In the genomic region with DNA sequence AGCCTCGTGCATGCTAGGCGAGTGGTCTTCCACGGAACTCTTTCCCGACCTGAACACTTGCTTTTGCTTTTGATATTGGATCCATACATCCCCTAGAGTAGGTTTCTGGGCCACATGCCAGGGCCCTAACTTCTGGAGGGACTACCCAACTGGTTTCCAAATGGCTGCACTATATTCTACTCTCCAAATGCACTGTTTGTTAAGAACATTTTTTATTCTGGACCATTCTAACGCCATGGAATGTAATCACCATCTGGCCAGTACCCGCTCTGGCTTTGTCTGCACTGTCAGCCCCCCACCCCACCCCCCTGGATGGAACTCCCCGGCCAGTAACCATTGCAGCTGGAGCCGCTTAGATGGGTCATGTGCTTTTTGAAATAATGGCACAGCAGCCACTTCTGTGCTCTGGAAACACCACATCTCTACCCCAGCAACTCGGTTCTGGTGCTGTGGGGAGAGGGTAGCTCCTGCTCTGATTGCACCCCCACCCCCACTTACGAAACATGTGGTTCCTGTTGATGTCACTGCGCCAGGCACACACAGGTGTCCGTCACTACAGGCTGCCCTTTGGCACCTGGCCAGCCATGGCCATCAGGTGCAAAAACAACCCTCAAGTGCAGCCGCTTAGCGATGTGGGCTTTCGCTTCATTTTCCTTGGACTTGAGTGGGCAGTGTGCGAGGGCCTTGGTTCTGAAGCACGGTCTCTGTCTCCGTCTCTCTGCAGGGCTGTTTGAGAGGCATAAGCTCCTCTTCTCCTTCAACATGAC, we compare ENCODE assay signal across 21 mouse cellular contexts. TPM values are rescaled to one million over a fixed set of nuclear protein-coding genes. Genes with fewer than 3 reads are reported as not detected.
DNase-seq lines count a peak whose midpoint lies in the region; ATAC-seq and TF ChIP-seq lines count a peak whose summit lies in the region.
"Had no signal": no experiment of that assay in that cellular context is flagged by ENCODE, and none has a peak within 500 bp of the region (broad histone marks: within the 10 kb centered on the region; RNA-seq: fewer than 3 reads in every experiment).

No protein-coding gene starts in this region.

- no peak overlapping the region for H3K27ac ChIP-seq in embryonic facial prominence, embryonic 15.5 days (replicated peaks)
- H3K27ac ChIP-seq in thymus, adult 2 months (ENCODE audit: control insufficient read depth, insufficient read depth, low read length) = no peak overlapping the region
- H3K27ac ChIP-seq: hindbrain, embryonic 12.5 days; liver, embryonic 13.5 days; lung, embryonic 15.5 days; midbrain, embryonic 12.5 days; neural tube, embryonic 12.5 days had no signal

- H3K9me3 ChIP-seq in embryonic facial prominence, embryonic 15.5 days (replicated peaks) = no peaks in the 10 kb centered on the region
- H3K9me3 ChIP-seq: liver, embryonic 13.5 days; lung, embryonic 15.5 days had no signal

- WGBS in embryonic facial prominence, embryonic 15.5 days = 64% methylated on average over 18 of the region's 18 CpGs
- WGBS in thymus, adult 2 months = 82% methylated on average over 18 of the region's 18 CpGs

- no peaks in the 10 kb centered on the region for H3K36me3 ChIP-seq in embryonic facial prominence, embryonic 15.5 days
- H3K36me3 ChIP-seq in thymus, adult 2 months (ENCODE audit: control insufficient read depth, insufficient read depth, low read length) = no peaks in the 10 kb centered on the region
- H3K36me3 ChIP-seq: G1E; heart, embryonic 12.5 days; hindbrain, embryonic 12.5 days; liver, embryonic 13.5 days; lung, embryonic 15.5 days; midbrain, embryonic 12.5 days; neural tube, embryonic 12.5 days had no signal

- ATAC-seq in embryonic facial prominence, embryonic 15.5 days (ENCODE audit: insufficient number of reproducible peaks, low FRiP score, low TSS enrichment, low read depth) = peak; percentile 61; the same call in 1 of the 2 replicates
- ATAC-seq in CD4-positive, CD25-positive, alpha-beta regulatory T cell, adult 4 months = no peak

- DNase-seq in cerebellum, adult 11-12 months = peak; percentile 60
- DNase-seq in cerebellum, adult 9-10 months = no peak
- DNase-seq in left cerebral cortex, postnatal 4 days = peak; percentile 47
- DNase-seq in left cerebral cortex, adult 18-20 months (ENCODE audit: low spot score in 2 of 2) = no peak
- DNase-seq in A20 (ENCODE audit: low read depth, low spot score) = peak; percentile 7
- DNase-seq in thymus, adult 2 months = no peak
- DNase-seq: adrenal gland, postnatal 14 days; heart, postnatal 14 days; kidney, adult 2 months; kidney, postnatal 10 days; liver, embryonic 13.5 days; thymus, postnatal 25 days had no signal

- H3K9ac ChIP-seq in embryonic facial prominence, embryonic 15.5 days = no peak overlapping the region
- H3K9ac ChIP-seq: heart, embryonic 12.5 days; hindbrain, embryonic 12.5 days; liver, embryonic 13.5 days; lung, embryonic 15.5 days; midbrain, embryonic 12.5 days; neural tube, embryonic 12.5 days had no signal

- no peak for TF ChIP-seq POLR2A in thymus, adult 2 months (IDR thresholded peaks at IDR 0.05; ENCODE audit: control insufficient read depth, extremely low read depth, insufficient read depth, low read length, poor library complexity)

- no peak for TF ChIP-seq CTCF in thymus, adult 2 months (IDR thresholded peaks at IDR 0.05; ENCODE audit: borderline replicate concordance, control insufficient read depth, extremely low read depth, insufficient read depth, low read length, poor library complexity)

- intact Hi-C loops in left cerebral cortex, postnatal 4 days (cut with DNase I) = no loop called here

- no peak overlapping the region for H3K4me2 ChIP-seq in embryonic facial prominence, embryonic 15.5 days (replicated peaks)
- H3K4me2 ChIP-seq: heart, embryonic 12.5 days; hindbrain, embryonic 12.5 days; liver, embryonic 13.5 days; lung, embryonic 15.5 days; midbrain, embryonic 12.5 days; neural tube, embryonic 12.5 days had no signal

- H3K27me3 ChIP-seq in embryonic facial prominence, embryonic 15.5 days = no peaks in the 10 kb centered on the region
- H3K27me3 ChIP-seq in thymus, adult 2 months (ENCODE audit: control insufficient read depth, insufficient read depth, low read length) = no peaks in the 10 kb centered on the region
- H3K27me3 ChIP-seq: hindbrain, embryonic 12.5 days; liver, embryonic 13.5 days; lung, embryonic 15.5 days; midbrain, embryonic 12.5 days; neural tube, embryonic 12.5 days had no signal

- H3K4me3 ChIP-seq in embryonic facial prominence, embryonic 15.5 days (replicated peaks) = no peak overlapping the region
- no peak overlapping the region for H3K4me3 ChIP-seq in thymus, adult 2 months (ENCODE audit: control insufficient read depth, insufficient read depth, low read length)
- H3K4me3 ChIP-seq: heart, embryonic 12.5 days; hindbrain, embryonic 12.5 days; liver, embryonic 13.5 days; lung, embryonic 15.5 days; midbrain, embryonic 12.5 days; neural tube, embryonic 12.5 days had no signal

- H3K4me1 ChIP-seq in embryonic facial prominence, embryonic 15.5 days = peaks cover 5% of the 10 kb centered on the region; the same call in 1 of the 2 replicates
- H3K4me1 ChIP-seq in thymus, adult 2 months (replicated peaks; ENCODE audit: control insufficient read depth, insufficient read depth, low read length) = no peaks in the 10 kb centered on the region
- H3K4me1 ChIP-seq: heart, embryonic 12.5 days; liver, embryonic 13.5 days; lung, embryonic 15.5 days; midbrain, embryonic 12.5 days; neural tube, embryonic 12.5 days had no signal

RNA-seq across cellular contexts. Expression of gene Ccdc92, which starts 39.9 kb away (rescaled TPM):
- 10 to 100 TPM; 35.0 to 36.1 TPM for total RNA-seq in left cerebral cortex, postnatal 4 days (2021)
- 10 to 100 TPM; 89.4 to 91.9 TPM for total RNA-seq in left cerebral cortex, adult 18-20 months (2021)
- 10.0 and 11.7 TPM in 2 replicates for polyA plus RNA-seq in embryonic facial prominence, embryonic 15.5 days (2015; fragmentation: Nextera tagmentation; extraction: Ambion mirVana)
- 1 to 10 TPM; 3.1 to 3.7 TPM for polyA plus RNA-seq in CD4-positive, CD25-positive, alpha-beta regulatory T cell, adult 4 months (2017; shearing (Covaris generic))
- 16.1 and 17.5 TPM in 2 replicates for polyA plus RNA-seq in thymus, adult 2 months (2012; rRNA removed)
- total RNA-seq: common myeloid progenitor, adult 5-6 weeks had no signal

RNA-seq across cellular contexts. Expression of gene Zfp664, which starts 40.2 kb away (rescaled TPM):
- total RNA-seq in left cerebral cortex, postnatal 4 days (2021) = 10 to 100 TPM; 49.3 to 53.4 TPM
- total RNA-seq in left cerebral cortex, adult 18-20 months (2021) = 10 to 100 TPM; 68.5 to 72.7 TPM
- polyA plus RNA-seq in embryonic facial prominence, embryonic 15.5 days (2015; fragmentation: Nextera tagmentation; extraction: Ambion mirVana) = 87.2 and 90.4 TPM in 2 replicates
- 10 to 100 TPM in 1 of 2 experiments, 1 to 10 TPM in 1; 8.3 to 11.2 TPM for polyA plus RNA-seq in CD4-positive, CD25-positive, alpha-beta regulatory T cell, adult 4 months (2017; shearing (Covaris generic))
- polyA plus RNA-seq in thymus, adult 2 months (2012; rRNA removed) = 35.7 and 42.0 TPM in 2 replicates

Comparison
In these comparisons a context has a peak if more than half of its experiments do, and no peak if none do; other contexts are left out.
1. DNase-seq: peak in cerebellum, adult 11-12 months (single experiment), left cerebral cortex, postnatal 4 days (single experiment) and A20 (single experiment); none in cerebellum, adult 9-10 months (single experiment), left cerebral cortex, adult 18-20 months (0 of 2) and thymus, adult 2 months (single experiment).